Mouse (Mus musculus) macrophage (primary cell): Measurements from ENCODE around the gene Ank. TPM values are rescaled to one million over a fixed set of nuclear protein-coding genes. Genes with fewer than 3 reads are reported as not detected.

Experiments
- H3K27ac ChIP-seq: fragments of 350-480 bp; formaldehyde crosslinking; 2 replicates; pipeline ENCODE4 v1.9.0; 2021
- H3K36me3 ChIP-seq: fragments of 350-480 bp; formaldehyde crosslinking; 2 replicates; pipeline ENCODE4 v1.9.0; 2021; ENCODE audit errors: inconsistent target
- H3K4me3 ChIP-seq: fragments of 350-480 bp; formaldehyde crosslinking; 2 replicates; pipeline ENCODE4 v1.9.0; 2021; ENCODE audit errors: inconsistent target
- H3K79me2 ChIP-seq: fragments of 350-480 bp; formaldehyde crosslinking; 2 replicates; pipeline ENCODE4 v1.9.0; 2021; ENCODE audit errors: inconsistent target
- WGBS: methylation state at CpG from one replicate; pipeline ENCODE4 v1.1.7; 2026; ENCODE audit warnings: inconsistent platforms; ENCODE audit not compliant: missing documents; 5-methylcytosine and 5-hydroxymethylcytosine counted together
- polyA plus RNA-seq: library from polyadenylated mRNA; stranded (reverse); fragments of 250-400 nt; gene quantifications from 3 replicates; pipeline ENCODE4 v1.2.4, GENCODE M21; 2018; ENCODE audit warnings: inconsistent platforms

Gene Ank
- polyA plus RNA-seq, 1 experiment from 2014 or later: 22.5 TPM

DNA sequence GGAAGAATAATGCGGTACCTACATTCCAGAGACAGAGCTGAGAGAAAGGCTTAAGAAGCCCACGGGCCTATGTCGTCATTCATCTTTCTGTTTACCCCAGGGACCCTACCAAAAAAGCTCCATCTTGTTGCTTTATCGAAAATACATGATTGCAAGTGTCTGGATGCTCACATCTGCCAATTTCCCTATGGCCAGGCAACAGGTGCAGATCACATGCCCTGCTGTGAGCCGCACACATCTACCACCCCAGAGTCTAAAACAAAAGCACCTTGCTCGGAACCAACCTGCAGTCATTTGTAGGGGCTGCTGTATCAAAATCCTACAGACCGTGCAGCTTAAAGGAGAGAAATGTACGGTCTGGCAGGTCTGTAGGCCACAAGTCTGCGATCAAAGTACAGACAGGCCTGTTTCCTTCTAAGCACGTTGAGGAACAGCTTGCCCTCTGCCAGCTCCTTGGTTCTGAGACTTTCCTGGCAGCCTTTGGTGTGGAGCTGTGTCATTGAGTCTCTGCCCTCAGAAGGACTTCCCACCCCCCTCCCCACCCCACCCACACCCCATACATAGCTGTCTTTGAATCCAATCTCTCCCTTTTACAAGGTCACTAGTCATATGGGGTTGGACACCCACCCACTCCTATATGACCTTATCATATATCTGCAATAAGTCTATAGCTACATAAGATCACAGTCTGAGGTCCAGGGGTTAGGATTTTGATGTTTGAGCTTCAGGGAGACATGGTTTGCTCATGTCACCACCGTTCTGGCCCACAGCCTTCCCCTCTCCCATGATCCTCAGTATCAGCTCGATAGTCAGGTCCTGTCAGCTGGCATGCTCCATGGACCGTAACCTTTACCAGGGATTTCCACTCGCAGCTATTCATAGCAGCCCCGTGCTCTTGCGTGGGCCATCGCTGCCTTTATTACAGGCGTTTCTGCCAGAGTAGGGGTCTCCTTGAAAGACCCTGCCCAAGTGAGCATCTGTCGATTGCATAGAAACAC lies 84.9 kb downstream of the Ank start:
- H3K79me2 ChIP-seq: no peaks in the 10 kb centered on the region
- no peak overlapping the region for H3K4me3 ChIP-seq
- 93% methylated on average over 19 of the region's 19 CpGs for WGBS
- no peaks in the 10 kb centered on the region for H3K36me3 ChIP-seq
- no peak overlapping the region for H3K27ac ChIP-seq

DNA sequence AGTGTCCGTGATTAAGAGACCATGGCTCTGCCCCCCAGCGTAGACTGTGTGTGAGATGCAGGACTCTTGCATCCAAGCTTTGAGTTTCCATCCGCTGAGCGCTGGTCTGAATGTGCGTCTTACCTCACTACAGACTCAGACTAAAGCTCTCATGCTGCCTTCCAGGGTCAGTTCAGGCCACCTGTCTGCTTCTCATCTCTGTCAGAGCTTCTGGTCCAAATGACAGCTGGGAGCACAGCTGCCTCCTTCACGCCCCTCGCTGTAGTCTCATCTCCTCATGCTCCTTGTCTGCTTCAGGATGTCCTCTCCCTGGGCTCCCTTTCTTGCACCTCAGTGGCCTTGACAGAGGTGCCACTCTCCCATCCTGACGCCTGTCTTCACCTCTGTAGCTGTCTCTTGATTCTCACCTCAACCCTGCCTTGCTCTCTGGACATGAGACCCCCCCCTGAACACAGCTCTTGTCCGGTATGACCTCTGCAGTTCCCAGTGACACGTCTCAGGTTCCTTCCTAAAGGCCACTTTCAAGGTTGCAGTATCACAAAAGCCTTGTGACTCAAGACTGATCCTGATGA lies 85.7 kb downstream of the Ank start:
- WGBS: 93% methylated on average over 9 of the region's 10 CpGs
- no peaks in the 10 kb centered on the region for H3K79me2 ChIP-seq
- no peak overlapping the region for H3K4me3 ChIP-seq
- no peaks in the 10 kb centered on the region for H3K36me3 ChIP-seq
- H3K27ac ChIP-seq: no peak overlapping the region

DNA sequence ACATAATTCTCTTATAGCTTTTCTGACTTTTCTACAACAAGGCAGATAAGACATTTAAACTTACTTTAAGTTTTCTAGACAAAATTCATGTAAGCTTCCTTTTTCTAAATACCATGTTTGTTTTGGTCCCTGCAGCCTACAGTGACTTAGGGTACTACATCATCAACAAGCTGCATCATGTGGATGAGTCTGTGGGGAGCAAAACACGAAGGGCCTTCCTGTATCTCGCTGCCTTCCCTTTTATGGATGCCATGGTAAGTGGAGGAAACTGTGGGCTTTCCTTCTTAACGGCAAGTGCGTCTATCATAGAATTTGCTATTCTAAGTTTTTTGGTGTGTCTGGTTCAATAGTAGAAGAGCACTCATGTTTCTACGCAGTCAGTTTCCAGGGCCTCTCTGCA lies 87.1 kb downstream of the Ank start:
- 36% methylated on average over 5 of the region's 5 CpGs for WGBS
- no peaks in the 10 kb centered on the region for H3K36me3 ChIP-seq
- H3K27ac ChIP-seq: no peak overlapping the region
- no peak overlapping the region for H3K4me3 ChIP-seq
- no peaks in the 10 kb centered on the region for H3K79me2 ChIP-seq

GRCm38 (mm10) chr15:27558456-27559147 lies 92.1 kb downstream of the Ank start:
- Histone ChIP-seq H3K36me3 (no peaks in the 10 kb centered on the region), H3K27ac (no peak overlapping the region)
- 97% methylated on average over 16 of the region's 16 CpGs for WGBS

GRCm38 (mm10) chr15:27560315-27560714 lies 93.8 kb downstream of the Ank start:
- Histone ChIP-seq H3K4me3 (no peak overlapping the region), H3K79me2 (no peaks in the 10 kb centered on the region), H3K27ac (no peak overlapping the region), H3K36me3 (0 out of 2 replicates have a peak, but pooled peaks cover under 1% of the 10 kb centered on the region)
- 88% methylated on average over 11 of the region's 11 CpGs for WGBS

More at GRCm38 (mm10) chr15:27558456-27559147, 92.1 kb downstream of the Ank start:
- H3K4me3 ChIP-seq: no peak overlapping the region
- no peaks in the 10 kb centered on the region for H3K79me2 ChIP-seq

DNA sequence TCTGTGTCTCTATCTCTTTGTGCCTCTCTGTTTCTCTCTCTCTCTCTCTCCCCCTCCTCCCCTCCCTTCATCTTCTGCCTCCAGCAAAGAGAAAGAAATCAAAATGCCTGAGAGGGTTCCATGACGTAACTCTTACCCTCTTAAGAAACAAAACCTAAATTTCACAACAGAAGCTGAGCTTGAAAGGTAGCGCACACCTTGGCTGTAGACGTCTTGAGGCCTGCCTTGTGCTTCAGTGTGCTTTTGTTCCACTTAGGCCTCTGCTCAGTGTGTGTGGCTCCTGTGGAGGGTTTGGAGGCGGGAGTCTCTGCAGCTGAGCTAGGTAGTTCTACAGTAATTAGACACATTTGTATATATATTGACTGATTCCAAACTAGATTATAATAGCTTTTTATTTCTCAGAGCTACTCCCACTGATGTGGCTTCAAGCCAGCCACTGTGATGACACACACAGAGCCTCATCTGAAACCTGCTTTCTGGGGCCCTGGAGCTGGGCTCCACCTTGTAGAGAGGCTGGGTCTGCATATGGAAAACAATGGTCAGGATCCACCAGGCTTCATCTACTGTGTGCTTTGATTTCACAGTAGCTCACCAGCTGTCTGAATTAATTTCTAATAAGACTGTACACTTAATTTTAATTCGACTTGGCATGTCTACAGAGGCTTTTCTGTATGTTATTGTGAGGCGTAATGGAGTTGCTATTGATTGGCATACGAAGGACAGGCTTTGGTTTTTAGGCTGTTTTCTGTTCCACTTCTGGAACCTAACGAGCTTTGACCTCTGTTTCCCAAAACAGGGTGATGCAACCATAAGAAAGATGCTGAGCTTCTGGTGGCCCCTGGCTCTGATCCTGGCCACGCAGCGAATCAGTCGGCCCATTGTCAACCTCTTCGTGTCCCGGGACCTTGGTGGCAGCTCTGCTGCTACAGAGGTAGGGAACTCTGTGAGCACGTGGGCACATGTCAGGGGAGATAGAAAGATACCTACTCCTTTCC lies 97.9 kb downstream of the Ank start:
- WGBS: 89% methylated on average over 10 of the region's 14 CpGs
- Histone ChIP-seq H3K4me3 (no peak overlapping the region), H3K79me2 (no peaks in the 10 kb centered on the region), H3K36me3 (0 out of 2 replicates have a peak, but pooled peaks cover 11% of the 10 kb centered on the region), H3K27ac (no peak overlapping the region)

GRCm38 (mm10) chr15:27565626-27566185 lies 99.2 kb downstream of the Ank start:
- Histone ChIP-seq H3K27ac (no peak overlapping the region), H3K4me3 (no peak overlapping the region), H3K36me3 (0 out of 2 replicates have a peak, but pooled peaks cover 11% of the 10 kb centered on the region), H3K79me2 (no peaks in the 10 kb centered on the region)
- 96% methylated on average over 10 of the region's 10 CpGs for WGBS

DNA sequence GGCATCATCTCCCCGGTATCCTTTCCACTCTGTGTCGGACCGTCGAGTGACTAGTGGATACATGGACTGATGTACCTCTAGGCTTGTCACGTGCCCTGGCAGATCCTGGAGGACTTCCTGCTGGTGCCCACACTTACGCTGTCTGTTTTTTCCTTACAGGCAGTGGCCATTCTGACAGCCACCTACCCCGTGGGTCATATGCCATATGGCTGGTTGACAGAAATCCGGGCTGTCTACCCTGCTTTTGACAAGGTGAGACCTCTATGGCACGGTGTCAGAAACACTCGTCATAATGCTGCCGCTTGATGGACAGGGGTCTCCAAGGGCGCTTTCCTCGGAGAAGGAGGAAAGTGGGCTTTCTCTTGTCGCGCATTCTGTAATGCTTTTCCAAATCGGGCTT lies 100.9 kb downstream of the Ank start:
- WGBS: 97% methylated on average over 15 of the region's 16 CpGs
- Histone ChIP-seq H3K27ac (no peak overlapping the region), H3K79me2 (no peaks in the 10 kb centered on the region), H3K4me3 (no peak overlapping the region), H3K36me3 (0 out of 2 replicates have a peak, but pooled peaks cover 11% of the 10 kb centered on the region)

DNA sequence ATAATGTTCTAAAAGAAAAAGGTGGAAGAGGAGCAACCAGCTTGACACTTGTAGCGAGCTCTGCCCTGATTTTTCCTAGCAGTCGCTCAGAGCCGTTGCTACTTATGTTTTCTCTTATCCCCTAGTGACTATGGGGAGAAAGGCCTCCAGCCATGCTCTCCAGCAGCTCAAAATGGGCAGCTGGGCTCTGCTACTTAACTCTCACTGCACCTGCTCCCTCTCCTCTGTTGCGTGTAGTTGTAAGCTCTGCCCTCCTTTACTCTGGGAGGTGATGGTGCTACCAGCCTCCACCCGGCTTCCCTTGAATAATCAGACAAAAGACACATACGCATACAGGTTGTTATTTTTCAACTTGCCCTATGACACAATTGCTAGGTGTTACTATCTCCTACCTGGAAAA lies 101.9 kb downstream of the Ank start:
- 90% methylated on average over 6 of the region's 6 CpGs for WGBS
- Histone ChIP-seq H3K4me3 (no peak overlapping the region), H3K27ac (no peak overlapping the region), H3K79me2 (no peaks in the 10 kb centered on the region), H3K36me3 (0 out of 2 replicates have a peak, but pooled peaks cover 11% of the 10 kb centered on the region)

GRCm38 (mm10) chr15:27569924-27570323 lies 103.4 kb downstream of the Ank start:
- Histone ChIP-seq H3K4me3 (no peak overlapping the region), H3K36me3 (peaks cover 11% of the 10 kb centered on the region; the same call in 1 of the 2 replicates), H3K27ac (no peak overlapping the region), H3K79me2 (no peaks in the 10 kb centered on the region)
- WGBS: 76% methylated on average over 2 of the region's 2 CpGs

DNA sequence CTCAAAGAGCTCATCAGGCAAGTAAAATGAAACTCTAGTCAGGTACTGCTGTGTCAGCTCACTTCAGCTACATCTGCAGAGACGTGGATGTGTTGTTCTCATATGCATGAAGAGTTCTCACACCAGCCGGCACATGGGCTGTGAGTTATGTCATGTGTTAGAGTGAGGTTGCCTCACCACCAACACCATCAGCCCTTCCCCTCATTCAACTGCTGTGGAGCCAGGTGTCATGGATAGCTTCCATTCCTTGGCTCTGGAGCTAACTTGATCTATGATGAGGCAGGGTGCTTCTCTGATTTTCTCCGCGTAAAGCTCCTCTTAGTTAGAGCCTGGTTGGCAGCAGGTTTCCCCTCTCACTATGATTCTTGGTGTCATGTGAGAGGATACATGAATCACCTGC lies 103.9 kb downstream of the Ank start:
- 97% methylated on average over 3 of the region's 4 CpGs for WGBS
- Histone ChIP-seq H3K36me3 (peaks cover 10% of the 10 kb centered on the region; the same call in 1 of the 2 replicates), H3K4me3 (no peak overlapping the region), H3K79me2 (no peaks in the 10 kb centered on the region), H3K27ac (no peak overlapping the region)

- Histone ChIP-seq H3K27ac (no peak overlapping the region), H3K79me2 (no peaks in the 10 kb centered on the region), H3K36me3 (peaks cover 2% of the 10 kb centered on the region; the same call in 1 of the 2 replicates), H3K4me3 (no peak overlapping the region)
- WGBS: 94% methylated on average over 8 of the region's 8 CpGs
These were observed 104.7 kb downstream of the Ank start for GRCm38 (mm10) chr15:27571179-27571578.

DNA sequence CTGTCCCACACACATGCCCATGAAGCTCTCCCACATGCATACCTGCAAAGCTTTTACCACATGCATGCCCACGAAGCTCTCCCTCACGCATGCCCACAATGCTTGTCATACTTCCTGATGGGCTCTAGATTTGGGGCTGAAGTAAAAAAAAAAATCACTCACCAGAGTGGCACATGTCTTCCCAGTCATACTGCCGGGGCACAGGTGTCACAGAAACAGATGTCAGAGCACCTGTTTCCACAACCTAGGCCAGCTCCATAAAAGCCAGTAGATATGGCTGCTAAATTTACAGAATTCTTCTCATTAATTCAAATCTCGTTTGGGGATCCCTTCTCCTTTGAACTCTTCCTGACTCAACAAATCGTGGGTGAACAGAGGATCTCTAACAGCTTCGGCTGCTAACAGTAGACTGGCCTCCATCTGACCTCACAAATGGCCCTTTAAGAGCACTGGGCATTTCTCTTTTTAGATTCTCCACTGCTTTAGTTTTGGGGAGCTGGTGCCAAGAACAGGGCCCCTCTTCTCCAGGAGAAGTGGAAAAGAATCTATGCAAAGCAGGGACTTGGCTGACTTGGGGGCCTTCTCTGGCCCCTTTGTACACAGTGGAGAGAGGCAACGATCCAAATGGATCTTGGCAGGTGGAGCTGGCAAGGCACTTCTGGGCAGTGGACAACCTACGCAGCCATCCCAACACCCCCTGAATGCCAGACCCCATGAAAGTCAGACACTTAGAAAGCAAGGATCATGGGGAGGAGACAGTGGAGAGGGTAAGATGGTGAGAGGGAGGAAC lies 108.7 kb downstream of the Ank start:
- Histone ChIP-seq H3K4me3 (no peak overlapping the region), H3K79me2 (no peaks in the 10 kb centered on the region), H3K27ac (no peak overlapping the region), H3K36me3 (no peaks in the 10 kb centered on the region; the same call in 1 of the 2 replicates)
- 88% methylated on average over 8 of the region's 8 CpGs for WGBS
